Mouse (Mus musculus) cerebellum, postnatal 14 days (tissue): Measurements from ENCODE around the gene Zfp13.
A peak's percentile ranks its signal among the peaks of the same experiment; 100 is the strongest.
"Not testable (repeated sequence)": the region's sequence is repeated elsewhere in the genome, so short reads cannot be mapped to it uniquely, and the experiment has no call there.

Experiments used
- DNase-seq, 2 experiments: peaks; one replicate each; pipeline ENCODE4 v3.0.0; 2021; ENCODE audit warnings: mixed read lengths in 2 of 2

Zfp13 gene

GRCm38 (mm10) chr17:23598582-23599552, at the start of gene Zfp13:
Gene Zfp13, minus strand, starts transcription at chr17:23599487.
- peak; percentile 59 to 64 for DNase-seq

GRCm38 (mm10) chr17:23645894-23646293, 46.6 kb upstream of the Zfp13 start:
- no peak for DNase-seq

- DNase-seq = peak; percentile 30 to 59
Measured at GRCm38 (mm10) chr17:23644613-23645495, 45.6 kb upstream of the Zfp13 start, which contains the start of gene Mmp25. Gene Mmp25, minus strand, starts transcription at chr17:23645277.

- peak; percentile 27 to 48 for DNase-seq
Measured at GRCm38 (mm10) chr17:23631241-23631640, 32.0 kb upstream of the Zfp13 start.

GRCm38 (mm10) chr17:23630195-23631020, 31.1 kb upstream of the Zfp13 start:
- DNase-seq = peak; percentile 89 to 92

GRCm38 (mm10) chr17:23627813-23628212, 28.5 kb upstream of the Zfp13 start:
- DNase-seq = no peak

GRCm38 (mm10) chr17:23620351-23620750, 21.1 kb upstream of the Zfp13 start:
- no peak for DNase-seq

GRCm38 (mm10) chr17:23617087-23617486, 17.8 kb upstream of the Zfp13 start:
- DNase-seq = no peak

GRCm38 (mm10) chr17:23610361-23610800, 11.1 kb upstream of the Zfp13 start:
- peak; percentile 77 to 84 for DNase-seq

GRCm38 (mm10) chr17:23609612-23610011, 10.3 kb upstream of the Zfp13 start:
- DNase-seq = peak; percentile 87 to 93

- DNase-seq = no peak
Measured at GRCm38 (mm10) chr17:23605220-23605619, 5.9 kb upstream of the Zfp13 start.

- DNase-seq = peak in 1 of 2 experiments; percentile 22
Measured at GRCm38 (mm10) chr17:23604394-23604793, 5.1 kb upstream of the Zfp13 start.

GRCm38 (mm10) chr17:23603542-23603941, 4.3 kb upstream of the Zfp13 start:
- DNase-seq = peak in 1 of 2 experiments; percentile 28

- no peak for DNase-seq
Measured at GRCm38 (mm10) chr17:23603077-23603476, 3.8 kb upstream of the Zfp13 start.

GRCm38 (mm10) chr17:23601836-23602585, 2.7 kb upstream of the Zfp13 start:
- DNase-seq = no peak

GRCm38 (mm10) chr17:23600641-23601622, 1.6 kb upstream of the Zfp13 start, which contains the start of gene Zscan10:
Gene Zscan10, plus strand, starts transcription at chr17:23600856.
- no peak for DNase-seq

GRCm38 (mm10) chr17:23599605-23600063, 347 bp upstream of the Zfp13 start:
- no peak for DNase-seq

- not testable (repeated sequence) for DNase-seq
Measured at GRCm38 (mm10) chr17:23595139-23595538, 4.1 kb downstream of the Zfp13 start.

- no peak for DNase-seq
Measured at GRCm38 (mm10) chr17:23592926-23593300, 6.4 kb downstream of the Zfp13 start.
